Mouse (Mus musculus) kidney, postnatal 0 days (tissue): ENCODE data around the gene Tmem95. TPM values are rescaled to one million over a fixed set of nuclear protein-coding genes. Genes with fewer than 3 reads are reported as not detected.
"Not testable (repeated sequence)": the region's sequence is repeated elsewhere in the genome, so short reads cannot be mapped to it uniquely, and the experiment has no call there.

ENCODE experiments used
- ATAC-seq: fragments of 200-750 bp; cut with Nextera tagmentation; replicated peaks from 2 replicates; pipeline ENCODE4 v1.8.0; 2017; ENCODE audit warnings: low read depth, moderate number of reproducible peaks, moderate TSS enrichment, moderate library complexity; ENCODE audit not compliant: low FRiP score
- DNase-seq: peaks from one replicate; pipeline ENCODE4 v3.0.0-alpha.2; 2016; ENCODE audit warnings: low spot score
- H3K27ac ChIP-seq: fragments of 300-500 bp; sonication (generic); 2 replicates; pipeline ENCODE4 v1.5.1; 2014; ENCODE audit warnings: mild to moderate bottlenecking
- H3K27me3 ChIP-seq: fragments of 300-500 bp; sonication (generic); 2 replicates; pipeline ENCODE4 v1.6.1; 2014; ENCODE audit warnings: low read length, mixed read lengths; ENCODE audit not compliant: insufficient read depth
- H3K36me3 ChIP-seq: fragments of 300-500 bp; sonication (generic); 2 replicates; pipeline ENCODE4 v1.6.1; 2014; ENCODE audit warnings: low read length, mixed read lengths; ENCODE audit not compliant: insufficient read depth
- H3K4me1 ChIP-seq: fragments of 300-500 bp; sonication (generic); replicated peaks from 2 replicates; pipeline ENCODE4 v1.6.1; 2014; ENCODE audit warnings: antibody characterized with exemption, low read length, mixed read lengths; ENCODE audit not compliant: insufficient read depth
- H3K4me2 ChIP-seq: fragments of 300-500 bp; sonication (generic); 2 replicates; pipeline ENCODE4 v1.6.1; 2014; ENCODE audit warnings: mild to moderate bottlenecking, low read length, moderate library complexity, mixed read lengths
- H3K4me3 ChIP-seq: fragments of 300-500 bp; sonication (generic); replicated peaks from 2 replicates; pipeline ENCODE4 v1.5.1; 2014; ENCODE audit warnings: low read depth, low read length
- H3K9ac ChIP-seq: fragments of 300-500 bp; sonication (generic); 2 replicates; pipeline ENCODE4 v1.6.1; 2014; ENCODE audit warnings: low read depth, low read length
- H3K9me3 ChIP-seq: fragments of 300-500 bp; sonication (generic); replicated peaks from 2 replicates; pipeline ENCODE4 v1.6.1; 2016; ENCODE audit warnings: low read length, inconsistent platforms, mixed read lengths
- CTCF ChIP-seq: IDR thresholded peaks from 2 replicates; pipeline ENCODE4 v1.5.1; 2016; ENCODE audit warnings: antibody characterized with exemption, low read depth, mild to moderate bottlenecking, moderate library complexity
- WGBS: fragments of 180-500 bp; shearing (Covaris S2); extraction: QIAGEN DNeasy Blood & Tissue Kit; methylation state at CpG from one replicate; pipeline ENCODE4 v1.1.7; 2014; 5-methylcytosine and 5-hydroxymethylcytosine counted together
- polyA plus RNA-seq: library from polyadenylated mRNA; unstranded; fragments of >200 nt; fragmentation: Nextera tagmentation; extraction: Ambion mirVana; gene quantifications from 2 replicates; pipeline ENCODE4 v1.2.1, GENCODE M21; 2015

Tmem95 gene
- polyA plus RNA-seq, 1 experiment from 2014 or later, result not detected

GRCm38 (mm10) chr11:69920266-69921031 lies 42.6 kb upstream of the Tmem95 start:
- no peak for TF ChIP-seq CTCF
- peak overlapping the region; percentile 96 for H3K27ac ChIP-seq
- peak overlapping the region; percentile 92 for H3K4me3 ChIP-seq
- H3K36me3 ChIP-seq, result peaks cover 31% of the 10 kb centered on the region
- under 1% methylated on average over 53 of the region's 65 CpGs for WGBS
- H3K4me2 ChIP-seq, result peak overlapping the region; percentile 71
- no peaks in the 10 kb centered on the region for H3K27me3 ChIP-seq
- H3K4me1 ChIP-seq, result peaks cover 11% of the 10 kb centered on the region
- H3K9me3 ChIP-seq, result no peaks in the 10 kb centered on the region
- peak; percentile 28 for DNase-seq
- H3K9ac ChIP-seq, result peak overlapping the region; percentile 98
- peak; percentile 37 for ATAC-seq

DNA sequence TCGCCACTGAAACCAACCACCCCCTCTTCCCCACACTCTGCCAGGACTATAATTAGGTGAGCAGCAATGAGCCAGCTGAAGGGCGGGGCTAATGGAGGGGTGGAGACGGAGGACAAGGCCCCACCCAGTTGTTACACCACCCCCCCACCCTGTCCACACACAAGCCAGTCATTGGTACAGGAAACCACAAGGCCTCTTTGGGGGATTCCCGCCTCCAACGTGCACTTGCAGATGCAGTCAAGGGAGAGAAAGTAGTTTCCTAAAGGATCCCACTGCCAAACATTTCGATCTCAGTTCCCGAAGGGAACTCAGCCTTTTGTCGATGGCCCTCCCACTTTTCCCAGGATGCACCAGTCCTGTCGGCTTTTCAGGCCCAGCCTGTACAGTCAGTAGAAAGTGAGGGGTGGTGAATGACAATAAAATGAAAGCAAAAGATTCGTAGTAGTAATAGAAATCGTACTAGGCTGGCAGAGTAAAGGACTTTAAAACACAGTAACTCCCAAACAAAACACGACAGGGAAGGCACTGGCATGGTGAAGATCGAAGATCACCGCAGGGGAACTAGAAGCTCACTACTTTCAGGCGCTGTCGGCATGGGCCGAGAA lies 41.9 kb upstream of the Tmem95 start:
- TF ChIP-seq CTCF, result no peak
- H3K27me3 ChIP-seq, result no peaks in the 10 kb centered on the region
- ATAC-seq (peak; percentile 27), DNase-seq (peak; percentile 87)
- H3K9ac ChIP-seq, result peak overlapping the region; percentile 98
- 0% methylated on average over 17 of the region's 17 CpGs for WGBS
- peaks cover 15% of the 10 kb centered on the region for H3K4me1 ChIP-seq
- peak overlapping the region; percentile 92 for H3K4me3 ChIP-seq
- H3K36me3 ChIP-seq, result peaks cover 33% of the 10 kb centered on the region
- no peaks in the 10 kb centered on the region for H3K9me3 ChIP-seq
- H3K27ac ChIP-seq, result peak overlapping the region; percentile 96
- H3K4me2 ChIP-seq, result peak overlapping the region; percentile 71

DNA sequence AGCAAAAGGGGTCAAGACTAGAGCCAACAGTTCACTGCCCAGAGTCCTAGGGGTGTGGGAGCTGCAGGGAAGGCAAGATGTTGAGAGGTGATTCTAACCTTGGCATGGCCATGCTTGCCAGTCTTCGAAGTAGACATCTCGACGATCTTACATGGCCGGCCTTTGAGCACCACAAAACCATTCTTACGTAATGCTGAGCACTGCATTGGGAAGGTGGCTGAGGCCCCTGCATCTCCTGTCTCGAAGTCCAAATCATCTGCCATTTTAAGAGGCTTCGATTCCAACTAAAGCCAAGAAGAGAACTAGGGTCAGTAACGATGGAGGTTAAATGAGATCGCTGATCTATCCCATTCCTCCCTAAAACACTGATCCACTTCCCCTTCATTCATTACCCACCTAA lies 41.2 kb upstream of the Tmem95 start:
- ATAC-seq, result no peak
- no peak for DNase-seq
- peak overlapping the region; percentile 98 for H3K9ac ChIP-seq
- H3K4me3 ChIP-seq, result peak overlapping the region; percentile 92
- H3K36me3 ChIP-seq, result peaks cover 33% of the 10 kb centered on the region
- H3K4me1 ChIP-seq, result peaks cover 18% of the 10 kb centered on the region
- no peaks in the 10 kb centered on the region for H3K27me3 ChIP-seq
- no peaks in the 10 kb centered on the region for H3K9me3 ChIP-seq
- no peak for TF ChIP-seq CTCF
- H3K4me2 ChIP-seq, result peak overlapping the region; percentile 71
- H3K27ac ChIP-seq, result peak overlapping the region; percentile 96
- 78% methylated on average over 9 of the region's 9 CpGs for WGBS

DNA sequence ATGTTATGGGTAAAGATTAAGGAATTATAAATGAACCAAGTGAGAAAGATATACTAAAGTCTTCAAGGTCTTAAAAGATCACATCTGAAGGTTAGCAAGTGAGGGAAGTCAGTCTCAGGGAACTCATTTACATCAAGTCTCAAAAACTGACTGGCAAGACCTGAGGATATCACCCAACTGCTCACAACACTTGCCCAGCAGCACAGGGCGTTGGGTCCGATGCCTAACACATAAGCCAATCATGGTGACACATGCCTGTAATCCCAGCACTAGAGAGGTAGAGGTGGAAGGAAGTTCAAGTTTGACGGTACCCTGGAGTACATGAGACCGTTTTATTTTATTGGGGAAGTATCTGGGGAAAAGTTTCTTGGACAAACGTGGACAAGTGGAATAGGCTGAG lies 40.3 kb upstream of the Tmem95 start:
- Histone ChIP-seq H3K4me1 (peaks cover 18% of the 10 kb centered on the region), H3K36me3 (peaks cover 33% of the 10 kb centered on the region), H3K27me3 (no peaks in the 10 kb centered on the region), H3K9ac (no peak overlapping the region), H3K27ac (no peak overlapping the region), H3K4me2 (no peak overlapping the region), H3K4me3 (no peak overlapping the region), H3K9me3 (no peaks in the 10 kb centered on the region)
- no peak for TF ChIP-seq CTCF
- DNase-seq (no peak), ATAC-seq (no peak)
- WGBS, result 84% methylated on average over 5 of the region's 5 CpGs

DNA sequence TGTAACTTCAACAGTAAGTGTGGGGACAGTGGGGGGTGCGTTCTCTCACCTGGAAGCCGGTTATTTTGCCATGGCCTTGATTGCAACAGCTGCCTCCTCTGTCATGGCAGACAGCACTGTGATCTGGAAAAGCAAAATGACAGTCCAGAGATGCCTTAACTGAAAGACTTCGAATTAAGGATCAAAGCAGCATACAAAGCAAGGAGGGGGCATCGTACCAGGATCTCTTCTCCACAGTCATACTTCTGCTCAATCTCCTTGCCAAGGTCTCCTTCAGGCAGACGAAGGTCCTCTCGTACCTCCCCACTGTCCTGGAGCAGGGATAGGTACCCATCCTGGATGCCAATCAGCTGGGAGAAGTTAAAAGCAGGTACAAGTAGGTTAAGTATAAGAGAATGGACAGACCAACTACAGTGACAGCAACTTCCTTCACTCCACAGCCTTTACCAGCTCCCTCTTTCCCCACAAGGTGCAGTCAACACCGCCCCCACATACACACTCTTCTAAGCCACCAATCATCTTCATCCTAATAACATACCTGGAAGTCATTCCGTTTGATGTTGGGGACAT lies 39.6 kb upstream of the Tmem95 start:
- ATAC-seq, result no peak
- WGBS, result 85% methylated on average over 8 of the region's 8 CpGs
- Histone ChIP-seq H3K27ac (no peak overlapping the region), H3K4me1 (peaks cover 18% of the 10 kb centered on the region), H3K9ac (no peak overlapping the region), H3K27me3 (no peaks in the 10 kb centered on the region), H3K4me2 (no peak overlapping the region), H3K4me3 (no peak overlapping the region), H3K36me3 (peaks cover 38% of the 10 kb centered on the region), H3K9me3 (no peaks in the 10 kb centered on the region)
- no peak for DNase-seq
- TF ChIP-seq CTCF, result no peak

GRCm38 (mm10) chr11:69916652-69917378 lies 39.0 kb upstream of the Tmem95 start:
- not testable (repeated sequence) for ATAC-seq, H3K27me3 ChIP-seq, H3K27ac ChIP-seq, H3K4me2 ChIP-seq, H3K9ac ChIP-seq, DNase-seq, H3K9me3 ChIP-seq, H3K4me3 ChIP-seq
- peaks cover 18% of the 10 kb centered on the region for H3K4me1 ChIP-seq
- H3K36me3 ChIP-seq, result peaks cover 40% of the 10 kb centered on the region
- 52% methylated on average over 7 of the region's 7 CpGs for WGBS
